Mouse (Mus musculus) olfactory bulb, adult 2 months (tissue): Measurements from ENCODE around the gene Gm11077.

Experiments
- CTCF ChIP-seq: fragments of 200-500 bp; IDR thresholded peaks from 2 replicates; pipeline ENCODE4 v1.5.1; 2012; ENCODE audit warnings: low read depth, mild to moderate bottlenecking, low read length, moderate library complexity; ENCODE audit not compliant: insufficient read depth
- POLR2A ChIP-seq: fragments of 200-500 bp; IDR thresholded peaks from 2 replicates; pipeline ENCODE4 v1.6.1; 2012; ENCODE audit warnings: mild to moderate bottlenecking, low read depth, low read length, moderate library complexity; ENCODE audit not compliant: insufficient read depth

DNA sequence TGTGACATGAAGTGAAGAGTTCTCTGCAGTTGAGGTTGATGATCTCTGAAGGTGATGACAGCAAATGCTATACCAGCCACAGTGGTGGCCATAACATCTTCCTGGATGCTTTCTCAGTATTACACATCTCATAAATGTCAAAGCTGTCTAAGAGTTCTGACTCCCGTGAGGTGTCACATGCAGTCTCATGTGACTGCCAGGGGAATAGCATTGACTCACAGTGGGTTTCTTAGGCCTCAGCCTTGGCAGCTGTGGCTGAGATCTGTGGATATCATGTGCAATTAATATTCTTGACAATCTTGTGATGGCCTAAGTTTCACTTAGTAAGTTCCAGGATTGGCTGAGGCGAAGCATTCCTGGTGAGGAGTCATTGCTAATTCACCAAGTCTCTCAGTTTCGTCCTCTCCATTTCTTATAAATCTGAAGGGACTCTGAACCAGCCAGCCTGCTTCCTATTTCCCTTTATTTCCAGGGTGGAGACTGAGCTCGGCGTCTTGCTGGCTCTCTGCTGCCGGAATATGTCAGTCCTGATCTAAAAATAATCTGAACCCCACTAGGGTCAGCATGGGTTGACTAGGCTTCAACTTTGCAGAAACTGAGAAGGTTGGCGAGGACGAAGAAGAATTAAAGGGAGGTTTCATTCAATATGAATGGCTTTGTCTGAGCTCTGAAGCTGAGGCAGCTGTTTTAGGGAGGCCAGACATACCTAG, 21.4 kb downstream of the Gm11077 start:
- TF ChIP-seq CTCF (no peak), POLR2A (no peak)
